ENCODE assay signal across 9 mouse cellular contexts in genomic region chr5:113471417-113471816, GRCm38 (mm10). TPM values are rescaled to one million over a fixed set of nuclear protein-coding genes. Genes with fewer than 3 reads are reported as not detected.
DNase-seq lines count a peak whose midpoint lies in the region; ATAC-seq and TF ChIP-seq lines count a peak whose summit lies in the region.
"Had no signal": no experiment of that assay in that cellular context is flagged by ENCODE, and none has a peak within 500 bp of the region (broad histone marks: within the 10 kb centered on the region; RNA-seq: fewer than 3 reads in every experiment).

No protein-coding gene starts in this region.

- H3K4me3 ChIP-seq in midbrain, embryonic 11.5 days (ENCODE audit: low read depth, low read length): no peak overlapping the region
- no peak overlapping the region for H3K4me3 ChIP-seq in midbrain, embryonic 15.5 days
- H3K4me3 ChIP-seq in liver, adult 2 months (ENCODE audit: insufficient read depth, low read depth, low read length): no peak overlapping the region
- H3K4me3 ChIP-seq: erythroblast, embryonic 14.5 days had no signal

- H3K27me3 ChIP-seq in midbrain, embryonic 11.5 days (ENCODE audit: control insufficient read depth, insufficient read depth, low read length): no peaks in the 10 kb centered on the region
- H3K27me3 ChIP-seq in midbrain, embryonic 15.5 days (replicated peaks): no peaks in the 10 kb centered on the region
- H3K27me3 ChIP-seq in liver, adult 2 months (ENCODE audit: control insufficient read depth, insufficient read depth, low read length): no peaks in the 10 kb centered on the region

- H3K4me2 ChIP-seq in midbrain, embryonic 11.5 days: no peak overlapping the region
- H3K4me2 ChIP-seq in midbrain, embryonic 15.5 days: no peak overlapping the region

- peak; percentile 92 for DNase-seq in midbrain, embryonic 11.5 days (ENCODE audit: low spot score, missing footprints)
- peak; percentile 63 for DNase-seq in adrenal gland, adult 2 months
- peak; percentile 76 for DNase-seq in embryo, embryonic 10.5 days (ENCODE audit: low spot score)
- DNase-seq in heart, postnatal 36 days: peak; percentile 79 to 88
- DNase-seq in liver, adult 2 months (ENCODE audit: extremely low read depth, low read depth, low spot score): peak; percentile 15
- DNase-seq in right cerebral cortex, postnatal 14 days: peak; percentile 74
- peak; percentile 31 to 82 for DNase-seq in urinary bladder, postnatal 4 days (ENCODE audit: low spot score in 2 of 2)

- no peak overlapping the region for H3K27ac ChIP-seq in midbrain, embryonic 11.5 days (ENCODE audit: low read depth, low read length)
- H3K27ac ChIP-seq in midbrain, embryonic 15.5 days: no peak overlapping the region
- H3K27ac ChIP-seq in liver, adult 2 months (replicated peaks; ENCODE audit: insufficient read depth, low read depth, low read length): no peak overlapping the region

- no peak for TF ChIP-seq POLR2A in liver, adult 2 months (IDR thresholded peaks at IDR 0.05; ENCODE audit: extremely low read depth, insufficient read depth, low read length)

- no peaks in the 10 kb centered on the region for H3K36me3 ChIP-seq in midbrain, embryonic 11.5 days (ENCODE audit: control insufficient read depth, insufficient read depth, low read length)
- H3K36me3 ChIP-seq in midbrain, embryonic 15.5 days (replicated peaks): no peaks in the 10 kb centered on the region
- no peaks in the 10 kb centered on the region for H3K36me3 ChIP-seq in liver, adult 2 months (ENCODE audit: control insufficient read depth, insufficient read depth, low read length)

- peak; percentile 77 for TF ChIP-seq CTCF in liver, adult 2 months (IDR thresholded peaks at IDR 0.05; ENCODE audit: low read depth, low read length)

- peaks cover 23% of the 10 kb centered on the region for H3K4me1 ChIP-seq in midbrain, embryonic 11.5 days (ENCODE audit: control insufficient read depth, insufficient read depth, low read length)
- H3K4me1 ChIP-seq in midbrain, embryonic 15.5 days: peaks cover 26% of the 10 kb centered on the region
- no peaks in the 10 kb centered on the region for H3K4me1 ChIP-seq in liver, adult 2 months (ENCODE audit: control insufficient read depth, insufficient read depth, low read length)

- no peak overlapping the region for H3K9ac ChIP-seq in midbrain, embryonic 11.5 days (ENCODE audit: low read length)
- no peak overlapping the region for H3K9ac ChIP-seq in midbrain, embryonic 15.5 days
- H3K9ac ChIP-seq in liver, adult 2 months (ENCODE audit: low read depth, low read length): no peak overlapping the region

- ATAC-seq in midbrain, embryonic 11.5 days (ENCODE audit: low FRiP score): no peak
- ATAC-seq in midbrain, embryonic 15.5 days (replicated peaks): no peak

- H3K9me3 ChIP-seq in midbrain, embryonic 11.5 days (ENCODE audit: control insufficient read depth, low read length): no peaks in the 10 kb centered on the region
- no peaks in the 10 kb centered on the region for H3K9me3 ChIP-seq in midbrain, embryonic 15.5 days

- no peaks in the 10 kb centered on the region for H3K79me2 ChIP-seq in liver, adult 2 months (ENCODE audit: control insufficient read depth, insufficient read depth, low read length)

- intact Hi-C loops in heart, postnatal 36 days (cut with DNase I): loop anchor here (1.0 to 5.0 kb wide), 4 partner anchors 105 to 346 kb away; partner anchors contain the start of gene 1700069L16Rik

- 48% methylated on average over 4 of the region's 4 CpGs for WGBS in midbrain, embryonic 11.5 days
- WGBS in midbrain, embryonic 15.5 days: 46% methylated on average over 4 of the region's 4 CpGs
- WGBS in liver, adult 2 months: 37% methylated on average over 4 of the region's 4 CpGs

RNA-seq across cellular contexts. Expression of gene Wscd2, which starts 18.7 kb away (rescaled TPM):
- 8.0 and 9.1 TPM in 2 replicates for polyA plus RNA-seq in midbrain, embryonic 11.5 days (2014; fragmentation: Nextera tagmentation; extraction: Ambion mirVana)
- polyA plus RNA-seq in midbrain, embryonic 15.5 days (2015; fragmentation: Nextera tagmentation; extraction: Ambion mirVana): 16.0 TPM in 2 replicates
- 1 to 10 TPM; 3.7 to 5.5 TPM for total RNA-seq in adrenal gland, adult 2 months (2021)
- 5.6 and 5.9 TPM in 2 replicates for polyA plus RNA-seq in adrenal gland, adult 2 months (2012; rRNA removed)
- under 1 TPM; 0.28 to 0.49 TPM for total RNA-seq in heart, postnatal 36 days (2021)
- under 0.01 and 0.09 TPM in 2 replicates for total RNA-seq in liver, adult 2 months (2014; rRNA removed)
- 0.05 TPM in 2 replicates for polyA plus RNA-seq in liver, adult 2 months (2012; rRNA removed)
- polyA plus RNA-seq: erythroblast, embryonic 14.5 days had no signal

Comparison
In these comparisons a context has a peak if more than half of its experiments do, and no peak if none do; other contexts are left out.
1. DNase-seq: peak in every context shown above with its lines; median percentile 92 in midbrain, embryonic 11.5 days; 84 in heart, postnatal 36 days; 76 in embryo, embryonic 10.5 days; 74 in right cerebral cortex, postnatal 14 days; 63 in adrenal gland, adult 2 months; 56 in urinary bladder, postnatal 4 days; 15 in liver, adult 2 months.